ENCODE assay signal across 17 mouse cellular contexts in the genomic region with DNA sequence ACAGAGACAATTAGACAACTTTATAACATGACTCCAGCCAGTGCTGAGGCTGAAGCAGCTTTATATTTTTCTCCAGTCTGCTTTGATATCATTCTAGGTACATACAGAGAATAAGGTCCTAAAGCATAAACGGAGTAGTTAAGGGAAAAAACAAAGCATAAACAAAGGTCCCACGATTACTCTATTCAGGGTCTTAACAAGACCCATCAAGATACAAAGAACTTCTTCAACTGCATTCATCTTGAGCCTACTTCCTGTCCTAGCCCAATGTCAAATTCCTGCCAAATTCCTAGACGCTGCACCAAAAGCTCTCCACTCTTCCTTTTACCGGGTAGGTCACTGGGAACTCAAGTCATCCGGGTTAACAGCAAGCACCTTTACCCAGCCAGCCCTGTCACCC.
"Had no signal": no experiment of that assay in that cellular context is flagged by ENCODE, and none has a peak within 500 bp of the region (broad histone marks: within the 10 kb centered on the region; RNA-seq: fewer than 3 reads in every experiment).

No protein-coding gene starts in this region.

- ATAC-seq: lung, postnatal 0 days; midbrain, embryonic 13.5 days; midbrain, embryonic 15.5 days had no signal

- H3K9me3 ChIP-seq: lung, embryonic 15.5 days; midbrain, embryonic 13.5 days; midbrain, embryonic 15.5 days; neural tube, embryonic 12.5 days; stomach, embryonic 15.5 days had no signal

- H3K27me3 ChIP-seq: lung, embryonic 15.5 days; megakaryocyte, embryonic 14.5 days; midbrain, embryonic 13.5 days; midbrain, embryonic 15.5 days; neural tube, embryonic 12.5 days; stomach, embryonic 15.5 days had no signal

- H3K36me3 ChIP-seq: lung, embryonic 15.5 days; midbrain, embryonic 13.5 days; midbrain, embryonic 15.5 days; neural tube, embryonic 12.5 days; stomach, embryonic 15.5 days had no signal

- DNase-seq: lung, adult 2 months; lung, postnatal 14 days; lung, postnatal 36 days; right cerebral cortex, postnatal 14 days; thymus, adult 2 months; thymus, postnatal 25 days; thymus, postnatal 4 days had no signal

- H3K4me3 ChIP-seq: lung, embryonic 15.5 days; midbrain, embryonic 13.5 days; midbrain, embryonic 15.5 days; neural tube, embryonic 12.5 days; stomach, embryonic 15.5 days had no signal

- H3K4me2 ChIP-seq: lung, embryonic 15.5 days; midbrain, embryonic 11.5 days; midbrain, embryonic 13.5 days; midbrain, embryonic 15.5 days; neural tube, embryonic 12.5 days; stomach, embryonic 15.5 days had no signal

- H3K4me1 ChIP-seq: midbrain, embryonic 13.5 days; midbrain, embryonic 15.5 days had no signal

- H3K9ac ChIP-seq: lung, embryonic 15.5 days; midbrain, embryonic 13.5 days; midbrain, embryonic 15.5 days; neural tube, embryonic 12.5 days; stomach, embryonic 15.5 days had no signal

- H3K27ac ChIP-seq: lung, embryonic 15.5 days; macrophage; midbrain, embryonic 13.5 days; midbrain, embryonic 15.5 days; neural tube, embryonic 12.5 days; stomach, embryonic 15.5 days; stomach, postnatal 0 days had no signal
